Mouse (Mus musculus) gonadal fat pad, adult 2 months (tissue): ENCODE data around the gene Diexf. TPM values are rescaled to one million over a fixed set of nuclear protein-coding genes. Genes with fewer than 3 reads are reported as not detected.

ENCODE experiments used
- DNase-seq: peaks from one replicate; pipeline ENCODE4 v3.0.0-alpha.2; 2012; ENCODE audit warnings: low read depth
- polyA plus RNA-seq: library from polyadenylated mRNA; depleted of rRNA; stranded (reverse); fragments of >200 nt; gene quantifications from 2 replicates; pipeline ENCODE4 v1.2.3, GENCODE M21; 2012

Diexf gene
- polyA plus RNA-seq, 1 experiment: 15.6 TPM

GRCm38 (mm10) chr1:193138669-193139068 is 8.6 kb upstream of the Diexf start:
- DNase-seq: no peak

DNA sequence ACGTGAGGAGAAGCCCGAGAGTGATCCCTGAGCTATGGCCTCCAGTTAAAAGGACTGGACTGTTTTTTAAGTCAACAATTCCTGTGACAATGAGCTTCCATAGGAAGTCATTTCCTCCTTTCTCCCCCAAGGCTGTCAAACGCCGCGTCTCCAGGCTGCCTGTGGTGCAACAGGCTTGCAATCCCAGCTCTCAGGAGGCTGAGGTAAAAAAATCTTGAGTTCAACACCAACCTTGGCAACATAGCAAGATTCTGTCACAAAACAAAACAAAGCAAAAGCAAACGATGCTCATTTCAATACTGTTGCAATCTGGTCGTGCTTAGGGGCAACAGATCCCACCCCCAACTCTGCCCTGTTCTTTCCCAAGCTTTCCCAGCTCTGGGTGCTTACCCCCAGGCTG is 8.0 kb upstream of the Diexf start:
- no peak for DNase-seq

GRCm38 (mm10) chr1:193133726-193134125 is 3.7 kb upstream of the Diexf start:
- no peak for DNase-seq

- no peak for DNase-seq
These were observed 2.3 kb upstream of the Diexf start for GRCm38 (mm10) chr1:193132385-193132784.

DNA sequence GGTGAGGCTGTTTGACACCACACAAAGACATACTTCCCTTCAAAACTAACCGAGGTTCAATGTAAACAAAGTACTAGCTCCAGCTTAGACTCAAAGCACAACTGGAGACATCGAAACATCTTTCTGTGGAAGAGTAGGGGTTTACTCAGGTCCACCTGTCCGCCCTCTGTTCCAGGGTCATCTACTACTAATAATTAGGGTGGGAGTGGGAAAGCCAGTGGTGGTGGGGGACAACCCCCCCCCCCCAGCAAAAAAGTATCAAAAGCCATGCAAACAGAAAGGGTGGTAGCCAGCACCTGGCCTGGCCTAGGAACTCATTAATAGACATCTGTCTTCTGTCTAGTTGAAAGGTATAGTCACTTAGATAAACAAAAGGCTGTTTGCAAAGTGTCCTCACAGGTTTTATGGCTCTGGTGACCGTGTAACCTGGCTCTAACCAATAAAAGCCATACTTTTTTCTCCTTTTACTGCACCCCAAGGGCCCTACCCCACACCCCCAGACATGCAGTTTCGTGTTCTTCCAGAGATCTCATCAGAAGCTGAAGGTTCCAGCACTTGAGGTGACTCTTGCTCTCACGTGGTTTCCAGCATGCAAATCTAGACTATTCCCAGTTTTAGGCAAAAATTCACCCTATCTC is 1.4 kb upstream of the Diexf start:
- DNase-seq: no peak

DNA sequence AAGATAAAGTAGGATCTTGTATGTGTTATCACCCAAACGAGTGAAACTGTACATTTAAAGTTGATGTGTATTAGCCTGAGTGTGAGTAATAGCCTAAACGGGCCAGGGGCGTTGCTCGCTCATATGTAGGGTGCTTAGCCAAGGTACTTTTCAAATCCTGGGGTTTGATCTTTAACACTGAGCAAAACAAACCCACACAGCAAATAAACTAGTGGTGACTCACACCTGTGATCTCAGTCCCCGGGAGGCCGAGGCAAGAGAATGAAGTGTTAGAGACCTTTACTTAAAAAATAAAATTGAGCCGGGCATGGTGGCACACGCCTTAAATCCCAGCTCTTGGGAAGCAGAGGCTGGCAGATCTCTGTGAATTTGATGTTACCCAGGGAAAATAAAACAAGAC is 767 bp upstream of the Diexf start:
- DNase-seq: no peak

DNA sequence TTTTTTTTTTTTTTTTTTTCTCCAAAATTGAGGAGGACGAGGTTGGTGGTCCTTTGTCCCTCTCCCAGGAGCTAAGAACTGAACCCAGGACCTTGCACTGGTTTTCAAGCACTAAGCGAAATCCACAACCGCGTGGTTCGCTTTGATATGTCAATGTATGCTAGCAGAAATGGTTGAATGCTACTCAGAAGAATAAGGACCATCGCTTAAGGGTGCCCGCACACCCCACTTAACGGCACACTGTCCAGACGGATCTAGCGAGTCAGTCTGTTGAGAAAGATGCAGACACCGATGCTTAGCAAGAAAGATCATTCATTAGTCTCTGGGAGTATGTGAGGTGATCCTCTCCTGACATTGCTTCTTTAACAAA is 369 bp upstream of the Diexf start:
- DNase-seq: no peak

- no peak for DNase-seq
These were observed 751 bp downstream of the Diexf start for GRCm38 (mm10) chr1:193129321-193129720.

- no peak for DNase-seq
These were observed 2.0 kb downstream of the Diexf start for GRCm38 (mm10) chr1:193128055-193128454.

DNA sequence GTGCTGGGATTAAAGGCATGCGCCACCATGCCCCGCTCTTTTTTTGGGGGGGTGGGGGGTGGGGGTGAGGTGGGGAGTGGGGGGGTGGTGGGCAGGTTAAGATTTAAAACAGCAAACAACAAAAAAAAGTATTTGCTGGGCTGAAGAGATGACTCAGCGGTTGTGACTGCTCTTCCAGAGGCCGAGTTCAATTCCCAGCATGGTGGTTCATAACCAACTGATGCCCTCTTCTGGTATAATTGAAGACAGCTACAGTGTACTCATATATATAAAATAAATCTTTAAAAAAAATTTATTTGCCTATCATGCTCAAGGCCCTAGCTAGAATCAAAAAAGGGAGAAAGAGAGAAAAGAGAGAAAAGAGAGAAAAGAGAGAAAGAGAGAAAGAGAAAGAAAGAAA is 4.2 kb downstream of the Diexf start:
- DNase-seq: no peak

DNA sequence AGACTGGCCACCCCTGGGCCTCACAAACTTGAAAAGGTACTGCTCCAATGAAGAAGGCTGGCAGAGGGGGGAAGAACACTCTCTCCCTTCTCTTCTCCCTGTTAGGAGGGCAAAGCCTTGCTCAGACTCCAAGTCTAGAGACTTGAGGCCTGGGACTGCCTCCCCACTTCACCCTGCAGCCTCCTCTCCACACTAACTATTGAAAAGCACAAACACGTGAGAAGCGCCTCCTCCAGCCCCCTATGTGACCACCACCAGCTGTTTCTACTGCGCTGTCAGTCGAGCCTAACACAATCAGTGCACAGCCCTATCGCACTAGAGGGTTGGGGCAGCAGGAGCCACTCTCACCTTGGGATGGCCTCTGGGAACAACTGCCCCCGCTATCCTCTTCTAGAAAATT is 6.8 kb downstream of the Diexf start:
- DNase-seq: no peak

- DNase-seq: no peak
These were observed 7.3 kb downstream of the Diexf start for GRCm38 (mm10) chr1:193122793-193123192.

DNA sequence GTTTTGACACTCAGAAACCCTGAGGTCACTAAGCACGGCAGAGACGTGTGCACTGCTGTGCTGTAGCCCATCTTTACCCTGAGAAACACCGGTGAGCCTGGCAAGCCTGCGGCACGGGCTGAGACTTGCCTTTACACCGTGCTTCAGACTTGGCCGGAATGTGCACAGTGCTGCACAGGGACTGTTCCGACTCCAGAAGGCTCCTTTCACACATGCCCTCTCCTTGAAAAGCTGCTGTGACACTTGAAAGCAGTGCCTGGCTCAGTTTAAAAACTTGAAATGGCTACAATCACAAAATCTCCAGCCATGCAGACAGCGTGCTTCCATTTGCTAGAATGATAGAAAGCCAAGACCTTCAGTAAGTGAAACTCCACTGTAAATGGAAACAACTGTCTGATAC is 18.0 kb downstream of the Diexf start:
- no peak for DNase-seq

GRCm38 (mm10) chr1:193102996-193103395 is 27.1 kb downstream of the Diexf start:
- DNase-seq: no peak

DNA sequence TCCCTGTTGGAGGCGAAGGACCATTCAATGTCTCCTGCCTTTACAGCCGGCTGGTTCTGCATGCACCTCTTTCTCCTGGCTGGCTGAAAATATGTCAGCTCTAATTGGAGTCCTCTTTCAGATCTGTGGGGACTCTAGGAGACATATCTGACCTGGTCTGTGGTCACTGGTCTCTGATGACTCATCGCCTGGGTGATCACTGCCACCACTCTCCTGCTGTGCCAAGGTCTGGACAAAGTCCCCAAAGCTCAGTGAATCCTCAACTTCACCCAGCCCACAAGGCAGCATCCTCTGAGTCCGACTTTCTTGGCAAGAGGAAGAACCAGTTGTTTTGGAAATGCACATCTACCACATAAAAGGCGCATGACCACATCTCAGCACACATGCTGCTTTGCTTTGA is 27.5 kb downstream of the Diexf start:
- DNase-seq: no peak

- DNase-seq: no peak
These were observed 28.0 kb downstream of the Diexf start for GRCm38 (mm10) chr1:193102029-193102428.

DNA sequence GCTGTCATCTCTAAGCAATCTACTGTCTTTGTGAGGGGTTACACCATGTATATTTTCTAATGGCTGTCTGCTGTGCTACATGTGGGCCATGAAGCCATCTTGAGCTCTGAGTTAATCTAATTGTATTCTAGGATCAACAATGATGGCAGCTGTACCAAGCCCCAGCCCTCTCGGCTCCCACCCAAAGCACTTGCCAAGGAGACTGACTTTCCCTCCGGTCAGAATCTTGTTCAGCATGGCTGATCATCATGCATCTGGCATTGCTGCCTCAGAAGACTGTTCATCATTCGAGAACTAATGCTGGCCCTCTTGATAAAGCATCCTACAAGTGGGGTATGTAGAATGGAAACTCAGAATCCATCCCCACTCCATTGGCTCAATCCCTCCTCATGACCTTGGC is 31.1 kb downstream of the Diexf start:
- DNase-seq: no peak

- no peak for DNase-seq
These were observed 36.5 kb downstream of the Diexf start for GRCm38 (mm10) chr1:193093596-193093995.

DNA sequence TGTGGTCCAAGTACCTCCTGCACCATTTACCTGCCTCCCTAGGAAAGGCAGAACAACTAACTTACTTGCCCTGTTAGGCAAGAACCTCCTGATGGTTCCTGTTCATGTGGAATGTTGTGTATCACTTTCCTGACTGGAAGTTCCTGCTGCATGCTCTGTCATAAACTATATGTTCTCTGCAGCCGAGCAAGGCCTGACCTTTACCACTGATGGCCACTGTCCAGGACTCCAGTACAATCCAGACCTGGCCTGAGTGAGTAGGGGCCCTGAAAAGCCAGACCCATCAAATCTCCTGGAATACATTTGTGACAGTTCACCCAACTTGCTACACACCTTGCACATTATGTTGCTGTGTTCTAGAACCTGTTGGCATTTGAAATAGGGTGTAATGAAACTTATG is 37.3 kb downstream of the Diexf start:
- no peak for DNase-seq

DNA sequence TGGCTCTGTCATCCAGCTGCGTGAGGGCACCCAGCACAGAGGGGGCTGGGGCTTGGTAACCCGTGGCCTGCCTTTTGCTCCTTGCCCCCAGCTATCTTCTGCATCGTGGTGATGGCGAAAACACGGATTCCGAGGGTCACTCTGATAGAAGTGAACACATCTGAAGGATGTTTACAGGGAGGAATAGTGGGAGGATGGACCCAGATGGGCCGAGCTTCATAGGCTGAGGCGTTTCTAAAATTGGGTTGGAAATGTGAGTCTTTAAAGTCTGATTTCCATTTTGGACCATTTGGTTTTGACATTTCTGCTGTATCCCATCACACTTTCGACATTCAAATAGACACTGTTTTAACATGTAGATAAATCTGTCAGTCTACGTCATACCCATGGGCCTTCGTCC is 39.2 kb downstream of the Diexf start:
- DNase-seq: no peak

- DNase-seq: peak; percentile 57
These were observed 39.7 kb downstream of the Diexf start for GRCm38 (mm10) chr1:193090211-193090871.

DNA sequence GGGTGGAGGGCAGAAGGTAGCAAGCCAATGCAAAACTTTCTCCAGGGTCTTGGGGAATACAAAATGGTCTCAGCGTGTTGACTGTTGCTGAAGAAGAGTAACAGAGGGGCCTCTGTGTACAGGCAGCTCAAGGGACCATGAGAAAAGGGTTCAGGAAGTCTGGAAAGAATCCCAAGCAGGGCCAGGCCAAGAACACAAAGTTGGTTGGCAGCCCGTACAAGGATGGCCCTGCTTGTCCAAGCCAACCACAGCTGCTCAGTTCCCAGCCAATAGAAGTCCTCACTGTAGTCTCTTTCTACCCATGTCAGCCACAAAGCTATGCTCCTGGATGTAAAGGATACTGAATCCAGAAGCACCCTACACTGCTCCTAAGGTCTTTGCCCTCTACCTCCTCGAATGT is 40.4 kb downstream of the Diexf start:
- no peak for DNase-seq

- no peak for DNase-seq
These were observed 40.9 kb downstream of the Diexf start for GRCm38 (mm10) chr1:193089211-193089610.
